Mouse (Mus musculus) thymus, postnatal 36 days (tissue): Measurements from ENCODE around the gene H2-Q4.
"Not testable (repeated sequence)": the region's sequence is repeated elsewhere in the genome, so short reads cannot be mapped to it uniquely, and the experiment has no call there.

Source experiments
- DNase-seq, 2 experiments: peaks; one replicate each; pipeline ENCODE4 v3.0.0; 2022; ENCODE audit warnings: mixed read lengths in 2 of 2

H2-Q4 gene

GRCm38 (mm10) chr17:35420206-35420810 lies 40.9 kb downstream of the H2-Q4 start:
- DNase-seq, result peak; percentile 58 to 67

GRCm38 (mm10) chr17:35421331-35421730 lies 41.9 kb downstream of the H2-Q4 start:
- DNase-seq, result not testable (repeated sequence)

GRCm38 (mm10) chr17:35422360-35422759 lies 42.9 kb downstream of the H2-Q4 start:
- DNase-seq, result not testable (repeated sequence)

- DNase-seq, result not testable (repeated sequence)
Measured at GRCm38 (mm10) chr17:35423131-35423810, 43.9 kb downstream of the H2-Q4 start.

- not testable (repeated sequence) for DNase-seq
Measured at GRCm38 (mm10) chr17:35424106-35424505, 44.7 kb downstream of the H2-Q4 start.

DNA sequence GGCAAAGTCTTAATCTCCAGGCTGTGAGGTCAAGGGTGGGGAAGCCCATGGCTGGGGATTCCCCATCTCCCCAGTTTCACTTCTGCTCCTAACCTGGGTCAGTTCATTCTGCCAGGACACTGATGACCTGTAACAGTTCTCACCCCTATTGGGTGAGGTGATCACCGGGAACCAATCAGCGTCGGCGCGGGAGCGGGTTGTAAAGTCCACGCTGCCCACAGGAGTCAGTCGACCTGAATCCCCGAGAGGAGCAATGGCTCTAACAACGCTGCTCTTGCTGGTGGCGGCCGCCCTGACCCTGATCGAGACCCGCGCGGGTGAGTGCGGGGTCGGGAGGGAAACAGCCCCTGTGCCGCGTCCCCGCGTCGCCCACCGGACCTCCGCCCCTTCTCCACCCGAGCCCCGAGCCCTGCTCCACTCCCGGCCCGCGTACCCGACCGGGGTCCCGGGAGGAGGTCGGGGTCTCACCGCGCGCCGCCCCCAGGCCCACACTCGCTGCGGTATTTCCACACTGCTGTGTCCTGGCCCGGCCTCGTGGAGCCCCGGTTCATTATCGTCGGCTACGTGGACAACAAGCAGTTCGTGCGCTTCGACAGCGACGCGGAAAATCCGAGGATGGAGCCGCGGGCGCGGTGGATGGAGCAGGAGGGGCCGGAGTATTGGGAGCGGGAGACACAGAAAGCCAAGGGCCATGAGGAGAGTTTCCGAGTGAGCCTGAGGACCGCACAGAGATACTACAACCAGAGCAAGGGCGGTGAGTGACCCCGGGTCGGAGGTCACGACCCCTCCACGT lies 45.4 kb downstream of the H2-Q4 start, which contains the start of gene H2-Q6:
Gene H2-Q6 (plus strand): TSS at position 227 of the 793 bp plus-strand sequence.
- DNase-seq, result peak in 1 of 2 experiments; percentile 26

DNA sequence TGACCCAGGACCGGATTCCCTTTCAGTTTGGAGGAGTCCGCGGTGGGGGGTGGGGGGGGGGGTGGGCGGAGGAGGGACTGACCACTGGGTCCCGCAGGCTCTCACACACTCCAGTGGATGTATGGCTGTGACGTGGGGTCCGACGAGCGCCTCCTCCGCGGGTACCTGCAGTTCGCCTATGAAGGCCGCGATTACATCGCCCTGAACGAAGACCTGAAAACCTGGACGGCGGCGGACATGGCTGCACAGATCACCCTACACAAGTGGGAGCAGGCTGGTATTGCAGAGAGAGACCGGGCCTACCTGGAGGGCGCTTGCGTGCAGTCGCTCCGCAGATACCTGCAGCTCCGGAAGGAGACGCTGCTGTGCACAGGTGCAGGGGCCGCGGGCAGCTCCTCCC lies 46.1 kb downstream of the H2-Q4 start:
- DNase-seq, result peak in 1 of 2 experiments; percentile 39

DNA sequence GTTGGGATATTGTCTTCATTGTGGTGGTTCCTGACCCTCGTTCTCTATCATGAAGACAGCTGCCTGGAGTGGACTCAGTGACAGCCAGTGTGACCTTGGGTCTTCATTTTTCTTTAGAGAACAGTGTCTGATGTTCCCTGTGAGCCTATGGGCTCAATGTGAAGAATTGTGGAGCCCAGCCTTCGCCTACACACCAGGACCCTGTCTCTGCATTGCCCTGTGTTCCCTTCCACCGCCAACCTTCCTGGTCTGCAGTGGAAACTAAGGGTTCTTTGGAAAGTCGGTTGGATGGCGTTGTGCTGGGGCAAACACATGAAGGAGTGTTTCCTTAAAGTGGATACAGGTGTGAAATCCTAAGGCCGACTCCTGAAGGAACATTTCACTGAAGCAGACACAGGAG lies 49.5 kb downstream of the H2-Q4 start:
- DNase-seq, result not testable (repeated sequence)

DNA sequence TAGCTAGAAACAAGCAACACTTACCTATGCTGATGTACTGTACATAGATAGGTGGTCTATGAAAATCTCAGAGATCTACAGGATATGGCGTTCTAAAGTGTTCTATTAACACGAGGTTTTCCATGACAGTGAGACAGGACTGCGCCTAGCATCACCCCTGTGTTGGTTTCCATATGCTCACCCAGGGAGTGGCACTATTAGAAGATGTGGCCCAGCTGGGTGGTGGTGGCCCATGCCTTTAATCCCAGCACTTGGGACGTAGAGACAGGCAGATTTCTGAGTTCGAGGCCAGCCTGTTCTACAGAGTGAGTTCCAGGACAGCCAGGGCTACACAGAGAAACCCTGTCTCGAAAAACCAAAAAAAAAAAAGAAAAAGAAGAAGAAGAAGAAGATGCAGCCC lies 51.3 kb downstream of the H2-Q4 start:
- DNase-seq, result not testable (repeated sequence)

DNA sequence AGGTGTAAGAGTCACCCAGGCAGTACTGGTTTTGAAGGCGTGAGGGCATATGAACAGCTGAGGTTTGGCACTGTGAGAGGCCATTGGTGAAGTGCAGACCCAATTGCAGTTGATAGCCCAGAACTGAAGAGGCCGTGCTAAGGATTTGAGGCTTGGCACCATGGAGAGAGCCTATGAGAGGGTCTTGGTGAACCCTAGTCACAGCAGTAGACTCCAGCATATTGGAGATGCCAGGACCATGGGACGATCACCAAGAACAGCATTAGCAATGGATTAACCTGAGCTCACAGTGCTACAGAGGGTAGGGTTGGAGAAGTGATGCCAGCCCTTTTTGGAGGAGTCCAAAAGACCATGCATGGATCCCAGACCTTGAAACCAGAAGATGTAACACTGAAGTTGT lies 52.8 kb downstream of the H2-Q4 start:
- DNase-seq, result not testable (repeated sequence)

DNA sequence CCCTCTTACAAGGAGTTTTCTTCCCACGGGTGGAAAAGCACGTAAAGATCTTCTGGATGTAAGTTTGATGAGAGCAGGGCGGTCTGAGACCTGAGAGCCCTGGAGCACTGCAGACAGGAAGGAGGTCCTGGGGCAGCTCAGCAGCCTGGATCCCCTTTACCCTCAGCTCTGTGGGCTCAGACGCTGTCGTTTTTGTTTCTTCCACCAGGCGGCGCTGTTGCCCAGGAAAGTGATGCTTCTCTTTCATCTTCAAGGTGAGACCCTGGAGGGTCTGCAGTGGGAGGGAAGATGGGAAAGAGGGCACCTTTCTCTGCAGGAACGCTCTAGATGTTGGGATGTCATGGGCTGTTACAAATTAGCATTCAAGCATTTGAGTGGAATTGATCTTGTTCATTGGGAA lies 55.4 kb downstream of the H2-Q4 start:
- peak; percentile 31 to 43 for DNase-seq
